Mouse (Mus musculus): ENCODE data around the gene Mmp2.

The Mmp2 gene

DNA sequence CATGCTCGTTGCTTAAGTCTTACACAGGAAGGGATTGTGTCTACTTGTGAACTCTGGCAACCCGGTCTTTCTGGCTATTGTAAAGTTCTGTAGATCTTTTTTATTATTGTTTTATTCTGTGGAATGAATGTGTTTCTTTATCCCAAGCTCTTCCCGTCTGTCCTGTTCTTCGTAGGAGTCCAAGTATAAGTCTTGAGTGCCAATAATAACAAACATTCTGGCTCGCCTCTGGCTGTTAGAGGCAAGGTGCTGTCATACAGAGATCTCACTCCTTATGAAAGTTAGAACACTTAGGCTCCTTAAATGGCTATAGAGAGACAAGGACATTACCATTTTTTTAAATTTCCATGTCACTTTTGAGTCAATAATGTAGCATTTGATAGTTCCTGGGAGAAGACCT is 69.5 kb downstream of the Mmp2 start:
- DNase-seq: no peak

DNA sequence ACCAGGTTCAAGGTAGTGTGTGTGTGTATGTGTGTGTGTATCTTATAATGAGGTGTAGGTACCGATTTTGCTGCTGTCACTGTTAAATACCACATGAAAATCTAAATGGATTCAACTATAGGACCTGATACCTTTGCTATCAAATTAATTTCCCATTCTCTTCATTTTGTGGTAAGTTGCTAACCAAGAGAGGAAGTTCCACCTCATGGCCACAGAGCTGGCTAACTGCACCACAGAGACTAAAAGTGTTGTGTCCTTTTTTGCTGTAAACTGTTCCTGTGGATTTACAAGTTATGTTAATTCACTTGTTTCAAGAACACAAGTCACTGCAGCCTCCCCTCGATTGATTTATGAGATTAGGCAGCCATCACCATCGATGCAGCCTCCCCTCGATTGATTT is 70.7 kb downstream of the Mmp2 start:
- DNase-seq: no peak

DNA sequence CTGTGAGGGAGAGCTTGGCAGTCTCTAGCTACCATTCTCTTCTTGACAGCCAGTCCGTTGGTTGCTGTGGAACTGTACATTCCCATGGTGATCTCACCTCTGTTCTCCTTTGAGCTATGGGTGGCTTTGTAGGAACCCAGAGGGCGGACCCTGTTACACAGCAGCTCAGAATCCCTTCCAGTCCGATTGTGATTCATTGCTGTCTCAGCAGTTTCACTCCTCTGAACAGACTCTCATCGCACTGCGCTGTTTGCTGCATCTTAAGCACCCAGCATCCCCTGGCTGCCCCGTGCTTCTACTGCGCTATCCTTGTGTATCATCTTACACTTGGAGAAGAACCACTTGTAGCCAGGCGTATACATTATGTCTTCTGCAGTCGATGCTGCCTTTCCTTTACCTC is 72.5 kb downstream of the Mmp2 start:
- DNase-seq: no peak

GRCm38 (mm10) chr8:92901107-92901506 is 74.0 kb downstream of the Mmp2 start, which contains the start of gene Capns2:
Capns2 (plus strand) TSS chr8:92901407.
- DNase-seq: no peak

DNA sequence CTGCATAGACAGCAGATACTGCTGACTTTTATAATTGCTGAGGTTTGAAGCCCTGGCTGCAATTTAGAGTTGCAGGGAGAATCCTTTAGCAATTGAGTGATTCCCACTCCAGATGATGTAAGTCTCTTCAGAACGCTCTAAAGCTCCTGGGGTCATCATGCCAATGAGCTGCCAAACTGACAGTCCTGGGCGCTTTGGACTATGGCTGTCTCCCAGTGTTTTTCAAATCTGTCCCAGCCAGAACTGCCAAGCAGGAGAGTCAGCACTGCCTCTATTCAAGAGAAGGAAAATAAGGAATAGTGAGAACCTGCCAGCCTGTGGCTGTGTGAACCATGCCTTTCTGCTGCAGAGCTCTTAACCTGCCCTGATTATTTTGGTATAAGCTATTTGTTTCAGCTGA is 75.9 kb downstream of the Mmp2 start:
- no peak for DNase-seq

All from layer of hippocampus, adult 9-11 months (tissue).